Mouse (Mus musculus) A20 (cell line): ENCODE results near the gene Rsrp1.
"Not testable (repeated sequence)": the region's sequence is repeated elsewhere in the genome, so short reads cannot be mapped to it uniquely, and the experiment has no call there.

ENCODE experiments used
- DNase-seq: peaks from one replicate; pipeline ENCODE4 v3.0.0-alpha.2; 2011; ENCODE audit warnings: low read depth, low spot score

The Rsrp1 gene

GRCm38 (mm10) chr4:134923258-134924018 is at the start of gene Rsrp1:
Gene Rsrp1 (plus strand): TSS chr4:134923592.
- peak; percentile 99 for DNase-seq

GRCm38 (mm10) chr4:134876171-134876570 is 47.2 kb upstream of the Rsrp1 start:
- no peak for DNase-seq

- DNase-seq, result peak; percentile 86
These were observed 43.9 kb upstream of the Rsrp1 start for GRCm38 (mm10) chr4:134879410-134879981.

GRCm38 (mm10) chr4:134880041-134880440 is 43.4 kb upstream of the Rsrp1 start:
- peak; percentile 66 for DNase-seq

- peak; percentile 66 for DNase-seq
These were observed 40.1 kb upstream of the Rsrp1 start for GRCm38 (mm10) chr4:134883266-134883665.

GRCm38 (mm10) chr4:134883808-134884207 is 39.6 kb upstream of the Rsrp1 start:
- no peak for DNase-seq

- no peak for DNase-seq
These were observed 39.0 kb upstream of the Rsrp1 start for GRCm38 (mm10) chr4:134884364-134884763.

- DNase-seq, result peak; percentile 22
These were observed 31.3 kb upstream of the Rsrp1 start for GRCm38 (mm10) chr4:134892096-134892495.

- no peak for DNase-seq
These were observed 26.1 kb upstream of the Rsrp1 start for GRCm38 (mm10) chr4:134897256-134897655.

- DNase-seq, result no peak
These were observed 22.3 kb upstream of the Rsrp1 start for GRCm38 (mm10) chr4:134901126-134901525.

GRCm38 (mm10) chr4:134903046-134903445 is 20.3 kb upstream of the Rsrp1 start:
- DNase-seq, result no peak

GRCm38 (mm10) chr4:134911406-134911805 is 12.0 kb upstream of the Rsrp1 start:
- DNase-seq, result not testable (repeated sequence)

- peak; percentile 89 for DNase-seq
These were observed 10.0 kb upstream of the Rsrp1 start for GRCm38 (mm10) chr4:134913413-134913812.

- peak; percentile 52 for DNase-seq
These were observed 9.1 kb upstream of the Rsrp1 start for GRCm38 (mm10) chr4:134914122-134914863.

- peak; percentile 96 for DNase-seq
These were observed 8.6 kb upstream of the Rsrp1 start, which contains the start of gene Tmem50a for GRCm38 (mm10) chr4:134914864-134915209. Gene Tmem50a (minus strand): TSS chr4:134915024.

- no peak for DNase-seq
These were observed 8.0 kb upstream of the Rsrp1 start for GRCm38 (mm10) chr4:134915223-134916050.

- DNase-seq, result peak; percentile 43
These were observed 6.2 kb upstream of the Rsrp1 start for GRCm38 (mm10) chr4:134917194-134917593.

- DNase-seq, result peak; percentile 60
These were observed 5.0 kb upstream of the Rsrp1 start for GRCm38 (mm10) chr4:134918381-134918780.

GRCm38 (mm10) chr4:134919733-134920540 is 3.5 kb upstream of the Rsrp1 start:
- DNase-seq, result peak; percentile 88

GRCm38 (mm10) chr4:134920631-134921030 is 2.8 kb upstream of the Rsrp1 start:
- no peak for DNase-seq

- peak; percentile 18 for DNase-seq
These were observed 1.7 kb upstream of the Rsrp1 start for GRCm38 (mm10) chr4:134921703-134922102.
